Mouse (Mus musculus) CD4-positive, CD25-positive, alpha-beta regulatory T cell, adult 4 months (primary cell): ENCODE results near the gene Glod4. TPM values are rescaled to one million over a fixed set of nuclear protein-coding genes. Genes with fewer than 3 reads are reported as not detected.

Experiments
- ATAC-seq: one replicate; pipeline ENCODE4 v1.8.0; 2017
- polyA plus RNA-seq, 2 experiments: library from polyadenylated mRNA; unstranded; fragments of 100-300 nt; shearing (Covaris generic); gene quantifications; one replicate each; pipeline ENCODE4 v1.2.1; 2017

The Glod4 gene
- polyA plus RNA-seq, result 10 to 100 TPM; 78.6 to 89.4 TPM

- ATAC-seq, result peak; percentile 91
Observed at GRCm38 (mm10) chr11:76242901-76243810, at the start of gene Glod4, which contains the start of gene Mrm3. Gene Glod4, minus strand, starts transcription at chr11:76243725. Gene Mrm3, plus strand, starts transcription at chr11:76243715.

GRCm38 (mm10) chr11:76292831-76293230 lies 49.3 kb upstream of the Glod4 start:
- ATAC-seq, result no peak

DNA sequence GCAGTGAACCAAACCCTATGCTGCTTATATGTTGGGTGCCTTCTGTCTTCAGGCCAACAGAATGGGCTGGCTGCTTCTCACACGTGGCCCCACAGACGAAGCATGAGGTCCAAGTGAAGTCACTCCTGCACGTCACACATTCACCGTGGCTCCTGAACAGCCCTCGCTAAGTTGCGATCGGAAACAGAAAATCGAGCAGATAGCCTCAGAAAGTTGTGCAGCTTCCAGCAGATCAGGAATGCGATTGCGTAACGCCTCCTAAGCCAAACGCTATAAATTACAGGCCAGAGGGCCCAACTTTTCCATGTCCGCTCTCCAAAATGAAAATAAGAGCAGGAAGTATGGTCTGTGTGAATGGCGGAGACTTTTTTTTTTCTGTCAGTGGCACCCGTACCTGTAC lies 48.9 kb upstream of the Glod4 start:
- ATAC-seq, result no peak

GRCm38 (mm10) chr11:76291960-76292359 lies 48.4 kb upstream of the Glod4 start:
- no peak for ATAC-seq

DNA sequence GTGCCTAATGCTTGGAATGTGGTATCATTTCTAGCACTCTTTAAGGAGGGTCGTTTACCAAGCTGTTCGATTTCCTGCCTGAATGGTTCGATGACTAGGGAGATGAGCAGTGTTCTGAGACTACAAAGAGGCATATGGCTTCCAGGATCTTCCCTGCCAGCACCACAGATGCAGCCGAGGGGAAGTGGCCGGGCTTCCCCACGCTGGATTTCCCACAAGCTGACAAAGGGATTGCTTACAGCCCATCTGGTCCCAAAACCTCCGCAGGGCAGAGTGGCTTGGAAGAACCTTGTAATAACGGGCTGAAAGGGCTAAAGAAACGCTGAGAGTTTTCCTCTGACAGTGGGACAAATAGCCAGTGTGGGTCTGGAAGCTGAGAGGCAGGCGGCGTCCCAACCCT lies 46.8 kb upstream of the Glod4 start:
- no peak for ATAC-seq

GRCm38 (mm10) chr11:76288645-76289044 lies 45.1 kb upstream of the Glod4 start:
- ATAC-seq, result no peak

GRCm38 (mm10) chr11:76287301-76287700 lies 43.8 kb upstream of the Glod4 start:
- ATAC-seq, result no peak

GRCm38 (mm10) chr11:76286534-76287126 lies 43.1 kb upstream of the Glod4 start:
- no peak for ATAC-seq

- no peak for ATAC-seq
Observed at GRCm38 (mm10) chr11:76285431-76286075, 42.0 kb upstream of the Glod4 start.

- ATAC-seq, result no peak
Observed at GRCm38 (mm10) chr11:76283841-76284240, 40.3 kb upstream of the Glod4 start.

DNA sequence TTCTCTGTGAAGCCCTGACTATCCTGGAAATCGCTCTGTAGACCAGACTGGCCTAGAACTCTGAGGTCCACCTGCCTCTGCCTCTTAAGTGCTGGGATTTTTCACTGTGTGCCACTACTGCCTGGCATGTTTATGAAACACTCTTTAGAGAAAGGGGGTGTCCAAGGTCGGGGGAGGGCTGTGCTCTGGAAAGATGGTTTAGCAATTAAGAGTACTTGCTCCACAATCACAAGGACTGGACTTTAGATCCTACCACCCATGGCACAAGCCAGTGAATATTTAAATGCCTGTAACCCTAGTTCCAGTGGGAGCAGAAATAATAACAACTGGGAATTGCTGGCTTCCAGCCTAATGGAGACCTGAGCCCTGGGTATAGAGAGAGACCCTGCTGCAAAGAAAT lies 36.4 kb upstream of the Glod4 start:
- ATAC-seq, result no peak

DNA sequence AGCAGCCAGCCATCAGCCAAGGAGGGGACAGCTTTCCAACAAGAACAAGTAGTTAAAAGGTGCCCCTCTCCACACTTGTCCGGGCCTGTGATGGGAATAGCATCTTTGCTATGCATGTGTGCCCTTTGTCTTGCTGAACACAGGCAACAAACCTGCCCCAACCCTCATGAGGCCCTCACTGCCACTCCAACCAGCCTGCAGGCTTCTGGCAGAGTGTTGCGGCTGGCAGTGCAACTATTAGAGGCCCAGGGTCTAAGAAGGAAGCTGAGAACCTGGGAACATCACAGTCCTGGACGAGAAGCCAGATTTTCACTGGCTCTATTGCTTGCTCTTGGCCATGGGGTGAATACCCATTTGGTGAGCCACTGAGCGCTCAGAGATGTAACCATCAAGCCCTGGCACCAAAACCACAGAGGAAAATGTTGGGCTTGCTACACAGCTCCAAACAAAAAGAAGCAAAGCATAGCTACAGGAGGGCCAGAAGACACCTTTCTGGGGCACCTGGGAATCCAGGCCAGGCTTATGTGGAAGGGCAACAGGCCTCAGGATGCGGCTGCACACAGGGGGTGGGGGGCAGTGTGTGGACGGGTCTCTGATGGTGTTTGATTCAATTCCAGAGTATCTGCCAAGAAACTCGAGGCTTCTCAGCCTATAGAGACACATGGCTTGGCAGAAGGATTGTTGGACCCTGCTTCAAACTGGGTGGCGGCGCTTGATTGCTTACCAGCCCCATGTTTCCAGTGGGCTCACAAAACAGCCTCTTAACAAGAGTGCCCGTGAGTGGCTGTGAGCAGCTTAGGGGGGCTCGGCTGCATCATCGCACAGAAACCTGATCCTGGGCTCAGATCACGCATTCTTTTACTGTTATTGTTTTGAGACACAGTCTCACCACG lies 35.7 kb upstream of the Glod4 start:
- no peak for ATAC-seq

GRCm38 (mm10) chr11:76272440-76272839 lies 28.9 kb upstream of the Glod4 start:
- no peak for ATAC-seq

GRCm38 (mm10) chr11:76268521-76269065 lies 25.1 kb upstream of the Glod4 start:
- ATAC-seq, result no peak

- ATAC-seq, result no peak
Observed at GRCm38 (mm10) chr11:76268001-76268459, 24.5 kb upstream of the Glod4 start.

- no peak for ATAC-seq
Observed at GRCm38 (mm10) chr11:76267550-76267949, 24.0 kb upstream of the Glod4 start.

GRCm38 (mm10) chr11:76262611-76263351 lies 19.3 kb upstream of the Glod4 start:
- ATAC-seq, result no peak

DNA sequence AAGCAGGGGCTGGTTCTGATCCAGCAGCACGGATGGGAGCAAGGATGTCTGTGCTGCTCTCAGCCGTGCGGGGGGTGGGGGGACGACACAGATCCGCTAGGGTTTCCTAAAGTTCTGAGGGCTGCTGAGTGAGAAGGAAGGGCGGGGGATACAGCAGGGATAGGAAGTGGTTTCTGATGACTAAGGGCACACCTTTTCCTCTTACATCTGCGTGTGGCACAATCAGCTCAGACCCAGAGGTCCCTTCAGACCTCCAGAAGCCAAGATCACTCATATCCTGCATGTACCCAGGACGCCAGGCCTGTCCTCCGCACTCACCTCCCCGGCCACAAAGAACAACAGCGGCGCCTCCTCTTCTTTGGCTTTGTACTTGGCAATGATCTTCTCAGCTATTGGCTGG lies 17.7 kb upstream of the Glod4 start:
- peak; percentile 85 for ATAC-seq

GRCm38 (mm10) chr11:76260208-76261050 lies 16.9 kb upstream of the Glod4 start:
- no peak for ATAC-seq

- no peak for ATAC-seq
Observed at GRCm38 (mm10) chr11:76258511-76258910, 15.0 kb upstream of the Glod4 start.
